Mouse (Mus musculus): ENCODE data around the gene Lama4.

DNA sequence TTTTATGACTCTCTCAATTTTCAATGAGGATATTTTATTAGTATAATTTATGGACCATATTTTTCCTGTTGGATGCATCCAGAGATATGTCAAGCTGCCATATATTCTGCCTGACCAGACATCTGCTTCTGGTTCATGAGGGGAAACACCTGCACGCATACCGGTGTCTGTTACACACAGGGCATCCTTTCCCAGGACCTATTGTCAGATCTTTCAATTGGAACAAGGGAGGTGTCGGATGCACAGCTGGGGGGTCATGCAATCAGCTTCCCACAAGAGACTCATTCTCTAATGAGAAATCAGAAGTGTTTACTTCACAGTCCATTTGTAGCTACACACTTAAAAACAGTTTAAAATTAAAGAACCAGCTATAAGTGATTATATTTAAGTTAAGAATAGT lies 20.7 kb downstream of the Lama4 start:
- TF ChIP-seq CTCF (conservative IDR thresholded peaks at IDR 0.05; ENCODE audit: low read length), result no peak
- no peak for TF ChIP-seq POU5F1 (IDR thresholded peaks at IDR 0.05; ENCODE audit: borderline replicate concordance, low read length)
- no peak for TF ChIP-seq NANOG (IDR thresholded peaks at IDR 0.05; ENCODE audit: borderline replicate concordance, low read length)
